Mouse (Mus musculus): ENCODE data around the gene 1700025G04Rik. TPM values are rescaled to one million over a fixed set of nuclear protein-coding genes. Genes with fewer than 3 reads are reported as not detected.

The 1700025G04Rik gene
- polyA plus RNA-seq, 1 experiment from 2014 or later: 29.3 TPM

DNA sequence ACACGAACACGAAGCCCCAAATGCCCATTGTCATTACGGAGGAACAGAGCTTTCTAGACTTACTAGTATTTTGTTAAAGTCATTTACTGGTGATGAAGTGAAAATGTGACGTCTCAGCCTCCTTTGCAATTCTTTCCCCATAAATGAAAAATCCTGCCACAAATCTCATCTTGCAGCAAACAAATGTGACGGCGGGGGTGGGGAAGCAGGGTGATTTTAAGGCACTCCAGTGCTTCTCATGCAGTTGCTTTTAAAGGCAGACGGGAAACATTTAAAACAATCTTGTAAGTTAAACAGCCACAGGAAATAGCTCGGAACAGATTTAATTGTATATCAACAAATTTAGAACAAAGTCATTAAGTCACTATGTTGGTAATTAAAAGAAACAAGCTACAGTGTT lies 163.1 kb downstream of the 1700025G04Rik start:
- H3K27ac ChIP-seq (replicated peaks; ENCODE audit: low read depth, low read length): no peak overlapping the region
- H3K36me3 ChIP-seq (replicated peaks; ENCODE audit: control insufficient read depth, insufficient read depth, low read depth, low read length): no peaks in the 10 kb centered on the region
- H3K9me3 ChIP-seq (replicated peaks; ENCODE audit: control insufficient read depth, low read length): no peaks in the 10 kb centered on the region
- no peak overlapping the region for H3K4me3 ChIP-seq (ENCODE audit: low read depth, low read length)
- ATAC-seq (replicated peaks; ENCODE audit: insufficient number of reproducible peaks, low FRiP score, low TSS enrichment, low read depth) (no peak), DNase-seq (ENCODE audit: low spot score) (no peak)
- 0 out of 2 replicates have a peak, but pooled peaks cover 3% of the 10 kb centered on the region for H3K4me1 ChIP-seq (ENCODE audit: control insufficient read depth, insufficient read depth, low read length)
- no peak overlapping the region for H3K4me2 ChIP-seq (ENCODE audit: low read depth, low read length)
- 65% methylated on average over 8 of the region's 8 CpGs for WGBS
- H3K27me3 ChIP-seq (ENCODE audit: control insufficient read depth, insufficient read depth, low read length): no peaks in the 10 kb centered on the region
- H3K9ac ChIP-seq (replicated peaks; ENCODE audit: low read length): no peak overlapping the region

DNA sequence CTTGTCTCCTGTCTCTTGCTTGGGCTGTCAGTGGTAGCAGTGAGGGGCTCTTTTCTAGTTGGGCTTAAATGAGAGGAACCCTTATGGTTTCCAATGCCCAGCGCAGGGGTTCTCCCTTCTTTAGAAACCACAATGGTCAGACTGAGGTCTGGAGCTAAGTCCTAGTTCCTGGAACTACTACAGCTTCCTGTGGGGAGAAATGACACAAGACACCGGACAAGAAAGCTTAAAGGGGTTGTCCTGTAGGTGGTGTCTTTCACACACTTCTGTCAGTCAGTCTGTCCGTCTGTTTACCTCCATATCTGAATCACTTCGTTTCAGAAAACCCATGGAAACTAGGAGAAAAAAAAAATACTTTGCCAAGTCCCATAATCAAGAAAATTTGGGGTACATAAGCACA lies 163.8 kb downstream of the 1700025G04Rik start:
- WGBS: 68% methylated on average over 4 of the region's 4 CpGs
- Histone ChIP-seq H3K36me3 (replicated peaks; ENCODE audit: control insufficient read depth, insufficient read depth, low read depth, low read length) (no peaks in the 10 kb centered on the region), H3K27ac (replicated peaks; ENCODE audit: low read depth, low read length) (no peak overlapping the region), H3K27me3 (ENCODE audit: control insufficient read depth, insufficient read depth, low read length) (no peaks in the 10 kb centered on the region), H3K4me3 (ENCODE audit: low read depth, low read length) (no peak overlapping the region), H3K9ac (replicated peaks; ENCODE audit: low read length) (no peak overlapping the region), H3K9me3 (replicated peaks; ENCODE audit: control insufficient read depth, low read length) (no peaks in the 10 kb centered on the region), H3K4me1 (ENCODE audit: control insufficient read depth, insufficient read depth, low read length) (0 out of 2 replicates have a peak, but pooled peaks cover 3% of the 10 kb centered on the region), H3K4me2 (ENCODE audit: low read depth, low read length) (no peak overlapping the region)
- no peak for DNase-seq (ENCODE audit: low spot score)
- ATAC-seq (replicated peaks; ENCODE audit: insufficient number of reproducible peaks, low FRiP score, low TSS enrichment, low read depth): no peak

DNA sequence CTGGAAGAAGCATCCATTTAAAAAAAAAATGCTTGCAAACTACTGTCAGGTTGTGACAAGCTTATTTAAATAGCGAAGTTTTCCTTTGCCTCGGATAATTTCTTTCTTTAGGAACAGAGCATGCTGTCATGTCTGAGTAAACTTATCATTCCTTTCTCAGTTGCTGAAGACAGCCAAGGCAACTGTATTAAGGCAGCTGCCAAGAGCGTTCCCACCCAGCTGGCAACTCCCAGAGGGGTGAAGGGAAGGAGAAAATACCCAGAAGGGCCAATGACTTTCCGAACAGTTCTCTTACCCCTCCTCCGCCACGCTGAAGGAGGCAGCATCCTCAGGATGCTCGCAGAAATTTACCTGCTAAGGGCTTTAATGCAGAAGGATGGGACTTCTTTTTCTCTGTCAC lies 164.2 kb downstream of the 1700025G04Rik start:
- ATAC-seq (replicated peaks; ENCODE audit: insufficient number of reproducible peaks, low FRiP score, low TSS enrichment, low read depth): no peak

DNA sequence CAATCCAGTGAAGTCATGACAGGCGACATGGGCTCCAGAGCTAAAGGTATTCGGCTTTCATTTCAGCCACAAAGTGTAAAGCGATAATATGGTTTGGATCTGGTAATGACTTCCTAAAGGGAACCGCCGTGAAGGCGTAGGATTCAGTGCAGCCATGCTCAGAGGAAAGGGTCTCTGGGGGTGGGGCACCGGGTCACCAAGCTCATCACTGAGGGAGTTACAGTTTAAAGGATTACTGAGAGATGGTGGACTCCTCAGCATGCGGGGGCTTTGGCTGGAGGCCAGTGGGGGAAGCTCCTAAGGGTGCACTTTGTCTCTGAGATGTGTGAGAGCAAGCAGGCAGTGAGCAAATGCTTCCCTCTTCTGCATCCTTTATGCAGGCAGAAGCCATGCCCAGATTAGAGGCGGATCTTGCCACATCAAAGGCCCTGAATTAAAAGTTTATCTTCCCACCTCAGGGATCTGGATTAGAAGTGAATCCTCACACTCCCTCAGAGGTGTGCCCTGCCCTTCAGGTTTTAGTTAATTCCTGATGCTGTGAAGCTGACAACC lies 171.0 kb downstream of the 1700025G04Rik start:
- no peaks in the 10 kb centered on the region for H3K36me3 ChIP-seq (replicated peaks; ENCODE audit: control insufficient read depth, insufficient read depth, low read depth, low read length)
- H3K4me2 ChIP-seq (ENCODE audit: low read depth, low read length): no peak overlapping the region
- no peak for DNase-seq (ENCODE audit: low spot score)
- no peaks in the 10 kb centered on the region for H3K27me3 ChIP-seq (ENCODE audit: control insufficient read depth, insufficient read depth, low read length)
- no peak overlapping the region for H3K27ac ChIP-seq (replicated peaks; ENCODE audit: low read depth, low read length)
- WGBS: 64% methylated on average over 9 of the region's 9 CpGs
- no peak for ATAC-seq (replicated peaks; ENCODE audit: insufficient number of reproducible peaks, low FRiP score, low TSS enrichment, low read depth)
- no peaks in the 10 kb centered on the region for H3K9me3 ChIP-seq (replicated peaks; ENCODE audit: control insufficient read depth, low read length)
- H3K9ac ChIP-seq (replicated peaks; ENCODE audit: low read length): no peak overlapping the region
- no peak overlapping the region for H3K4me3 ChIP-seq (ENCODE audit: low read depth, low read length)
- no peaks in the 10 kb centered on the region for H3K4me1 ChIP-seq (ENCODE audit: control insufficient read depth, insufficient read depth, low read length)

More for the DNA sequence above, 164.2 kb downstream of the 1700025G04Rik start:
- no peak overlapping the region for H3K4me2 ChIP-seq (ENCODE audit: low read depth, low read length)
- no peaks in the 10 kb centered on the region for H3K9me3 ChIP-seq (replicated peaks; ENCODE audit: control insufficient read depth, low read length)
- WGBS: 82% methylated on average over 7 of the region's 7 CpGs
- 0 out of 2 replicates have a peak, but pooled peaks cover 3% of the 10 kb centered on the region for H3K4me1 ChIP-seq (ENCODE audit: control insufficient read depth, insufficient read depth, low read length)
- H3K36me3 ChIP-seq (replicated peaks; ENCODE audit: control insufficient read depth, insufficient read depth, low read depth, low read length): no peaks in the 10 kb centered on the region
- H3K27me3 ChIP-seq (ENCODE audit: control insufficient read depth, insufficient read depth, low read length): no peaks in the 10 kb centered on the region
- DNase-seq (ENCODE audit: low spot score): no peak
- H3K9ac ChIP-seq (replicated peaks; ENCODE audit: low read length): no peak overlapping the region
- no peak overlapping the region for H3K4me3 ChIP-seq (ENCODE audit: low read depth, low read length)
- H3K27ac ChIP-seq (replicated peaks; ENCODE audit: low read depth, low read length): no peak overlapping the region

DNA sequence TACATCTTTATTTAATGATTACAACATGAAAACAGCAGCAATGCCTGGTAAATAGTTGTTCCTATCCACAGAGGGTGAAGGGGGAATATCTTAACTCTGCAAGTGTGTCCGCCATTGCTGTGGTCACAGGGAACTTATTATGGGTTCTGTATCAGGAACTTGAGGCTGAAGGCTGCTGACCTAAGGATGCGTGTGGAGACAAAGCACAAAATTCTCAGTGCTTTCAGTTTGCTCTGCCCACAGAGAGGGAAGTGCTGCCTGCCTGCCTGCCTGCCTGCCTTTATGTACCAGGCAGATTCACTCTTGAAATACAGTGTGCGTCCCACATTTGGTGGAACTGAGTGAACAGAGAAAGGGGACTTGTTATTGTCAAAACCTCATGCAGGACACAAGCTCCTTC lies 172.2 kb downstream of the 1700025G04Rik start:
- Histone ChIP-seq H3K9me3 (replicated peaks; ENCODE audit: control insufficient read depth, low read length) (no peaks in the 10 kb centered on the region), H3K36me3 (replicated peaks; ENCODE audit: control insufficient read depth, insufficient read depth, low read depth, low read length) (no peaks in the 10 kb centered on the region), H3K4me3 (ENCODE audit: low read depth, low read length) (no peak overlapping the region), H3K4me2 (ENCODE audit: low read depth, low read length) (no peak overlapping the region), H3K4me1 (ENCODE audit: control insufficient read depth, insufficient read depth, low read length) (no peaks in the 10 kb centered on the region), H3K9ac (replicated peaks; ENCODE audit: low read length) (no peak overlapping the region), H3K27ac (replicated peaks; ENCODE audit: low read depth, low read length) (no peak overlapping the region), H3K27me3 (ENCODE audit: control insufficient read depth, insufficient read depth, low read length) (no peaks in the 10 kb centered on the region)
- DNase-seq (ENCODE audit: low spot score): no peak
- no peak for ATAC-seq (replicated peaks; ENCODE audit: insufficient number of reproducible peaks, low FRiP score, low TSS enrichment, low read depth)
- 80% methylated on average over 3 of the region's 3 CpGs for WGBS

DNA sequence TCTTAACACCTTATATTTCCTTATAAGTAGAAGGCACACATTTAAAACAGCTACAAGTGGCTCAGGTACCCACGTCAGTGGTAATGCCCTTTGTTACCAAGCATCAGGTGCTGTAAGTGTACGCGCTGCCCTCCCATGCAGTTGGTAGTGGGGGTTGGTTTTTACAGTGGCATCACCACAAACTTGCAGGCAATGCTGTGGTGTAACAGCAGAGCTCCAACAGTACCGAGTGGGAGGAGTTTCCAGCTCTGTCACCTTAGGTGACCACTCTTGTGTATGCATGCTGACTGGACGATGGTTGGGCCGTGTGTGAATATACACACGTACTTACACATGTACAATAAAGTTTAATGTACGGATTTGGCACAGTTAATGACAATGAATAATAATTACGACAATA lies 175.4 kb downstream of the 1700025G04Rik start:
- H3K36me3 ChIP-seq (replicated peaks; ENCODE audit: control insufficient read depth, insufficient read depth, low read depth, low read length): no peaks in the 10 kb centered on the region
- no peak overlapping the region for H3K9ac ChIP-seq (replicated peaks; ENCODE audit: low read length)
- H3K4me1 ChIP-seq (ENCODE audit: control insufficient read depth, insufficient read depth, low read length): no peaks in the 10 kb centered on the region
- no peaks in the 10 kb centered on the region for H3K9me3 ChIP-seq (replicated peaks; ENCODE audit: control insufficient read depth, low read length)
- DNase-seq (ENCODE audit: low spot score) (no peak), ATAC-seq (replicated peaks; ENCODE audit: insufficient number of reproducible peaks, low FRiP score, low TSS enrichment, low read depth) (no peak)
- no peak overlapping the region for H3K4me2 ChIP-seq (ENCODE audit: low read depth, low read length)
- no peak overlapping the region for H3K4me3 ChIP-seq (ENCODE audit: low read depth, low read length)
- H3K27me3 ChIP-seq (ENCODE audit: control insufficient read depth, insufficient read depth, low read length): no peaks in the 10 kb centered on the region
- no peak overlapping the region for H3K27ac ChIP-seq (replicated peaks; ENCODE audit: low read depth, low read length)
- 93% methylated on average over 9 of the region's 9 CpGs for WGBS

DNA sequence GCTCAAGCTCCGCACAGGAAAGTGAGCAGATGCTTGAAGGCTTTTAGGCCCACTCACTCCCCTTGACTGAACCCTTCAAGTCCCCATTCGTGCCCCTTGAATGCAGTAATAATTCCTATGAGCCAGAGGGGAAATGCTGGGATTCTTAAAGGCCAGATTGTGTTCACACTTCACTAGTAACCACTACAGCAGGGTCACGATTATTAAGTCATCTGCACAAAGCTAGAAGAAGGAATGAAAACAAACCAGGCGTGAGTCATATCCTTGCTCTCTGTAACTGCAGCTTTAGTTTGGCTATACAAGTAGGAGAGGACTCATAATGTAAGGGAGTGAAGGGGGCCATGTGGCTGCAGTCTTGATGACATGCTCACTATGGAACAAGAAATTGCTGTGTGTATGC lies 182.9 kb downstream of the 1700025G04Rik start:
- H3K27me3 ChIP-seq (ENCODE audit: control insufficient read depth, insufficient read depth, low read length): no peaks in the 10 kb centered on the region
- no peak overlapping the region for H3K27ac ChIP-seq (replicated peaks; ENCODE audit: low read depth, low read length)
- ATAC-seq (replicated peaks; ENCODE audit: insufficient number of reproducible peaks, low FRiP score, low TSS enrichment, low read depth) (no peak), DNase-seq (ENCODE audit: low spot score) (no peak)
- H3K4me3 ChIP-seq (ENCODE audit: low read depth, low read length): no peak overlapping the region
- no peaks in the 10 kb centered on the region for H3K4me1 ChIP-seq (ENCODE audit: control insufficient read depth, insufficient read depth, low read length)
- H3K9ac ChIP-seq (replicated peaks; ENCODE audit: low read length): no peak overlapping the region
- 80% methylated on average over 4 of the region's 4 CpGs for WGBS
- H3K36me3 ChIP-seq (replicated peaks; ENCODE audit: control insufficient read depth, insufficient read depth, low read depth, low read length): no peaks in the 10 kb centered on the region
- H3K9me3 ChIP-seq (replicated peaks; ENCODE audit: control insufficient read depth, low read length): no peaks in the 10 kb centered on the region
- H3K4me2 ChIP-seq (ENCODE audit: low read depth, low read length): no peak overlapping the region

DNA sequence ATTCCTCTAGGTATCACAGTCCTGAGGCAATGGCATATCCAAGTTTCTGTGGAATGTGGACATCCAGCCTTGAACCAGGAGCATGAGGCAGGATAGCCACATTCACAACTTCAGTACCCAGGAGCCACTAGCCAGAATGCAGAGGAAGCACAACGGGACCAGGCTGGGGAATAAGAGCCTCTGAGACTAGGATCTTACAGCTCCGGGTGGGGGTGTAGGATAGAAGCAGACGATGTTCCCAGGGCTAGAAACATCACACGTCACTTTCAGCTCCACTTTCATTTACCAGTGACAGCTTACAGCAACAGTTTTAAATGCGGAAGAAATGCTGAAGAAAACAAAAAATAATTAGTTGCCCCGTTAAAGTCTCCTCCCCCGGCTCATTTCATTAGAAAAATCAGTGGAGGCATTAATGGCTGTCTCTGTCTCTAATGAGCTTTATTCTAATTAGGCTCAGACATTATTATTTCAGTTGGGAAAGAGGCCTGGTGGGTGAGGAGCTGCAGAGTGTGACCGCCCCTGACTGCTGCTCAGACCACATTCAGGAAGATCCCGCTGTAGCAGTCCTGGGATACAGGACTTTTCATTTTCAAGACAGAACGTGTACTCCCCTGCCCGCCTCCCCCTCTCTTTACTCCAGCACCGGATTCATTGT lies 189.1 kb downstream of the 1700025G04Rik start:
- H3K9me3 ChIP-seq (replicated peaks; ENCODE audit: control insufficient read depth, low read length): no peaks in the 10 kb centered on the region
- no peaks in the 10 kb centered on the region for H3K4me1 ChIP-seq (ENCODE audit: control insufficient read depth, insufficient read depth, low read length)
- ATAC-seq (replicated peaks; ENCODE audit: insufficient number of reproducible peaks, low FRiP score, low TSS enrichment, low read depth) (no peak), DNase-seq (ENCODE audit: low spot score) (no peak)
- H3K4me2 ChIP-seq (ENCODE audit: low read depth, low read length): no peak overlapping the region
- no peak overlapping the region for H3K27ac ChIP-seq (replicated peaks; ENCODE audit: low read depth, low read length)
- no peak overlapping the region for H3K9ac ChIP-seq (replicated peaks; ENCODE audit: low read length)
- H3K27me3 ChIP-seq (ENCODE audit: control insufficient read depth, insufficient read depth, low read length): no peaks in the 10 kb centered on the region
- H3K36me3 ChIP-seq (replicated peaks; ENCODE audit: control insufficient read depth, insufficient read depth, low read depth, low read length): no peaks in the 10 kb centered on the region
- no peak overlapping the region for H3K4me3 ChIP-seq (ENCODE audit: low read depth, low read length)
- WGBS: 66% methylated on average over 12 of the region's 12 CpGs

All from embryonic facial prominence, embryonic 11.5 days (tissue).